Mouse (Mus musculus) left cerebral cortex, postnatal 25 days (tissue): ENCODE results near the gene Cacna1b. TPM values are rescaled to one million over a fixed set of nuclear protein-coding genes. Genes with fewer than 3 reads are reported as not detected.

Experiments
- DNase-seq, 2 experiments: peaks; one replicate each; pipeline ENCODE4 v3.0.0; 2022; ENCODE audit warnings: low spot score in 2 of 2, mixed read lengths in 1 of 2
- intact Hi-C: fragments of 180-260 bp; cut with DNase I; formaldehyde crosslinking; loops from one replicate; pipeline ENCODE4 v1.15.1; 2025
- total RNA-seq, 2 experiments: library from RNA; stranded (reverse); gene quantifications; 2 replicates each; pipeline ENCODE4 v1.2.3; 2021

Gene Cacna1b
- total RNA-seq, 2 experiments from 2014 or later, result 87.9 to 95.9 TPM

DNA sequence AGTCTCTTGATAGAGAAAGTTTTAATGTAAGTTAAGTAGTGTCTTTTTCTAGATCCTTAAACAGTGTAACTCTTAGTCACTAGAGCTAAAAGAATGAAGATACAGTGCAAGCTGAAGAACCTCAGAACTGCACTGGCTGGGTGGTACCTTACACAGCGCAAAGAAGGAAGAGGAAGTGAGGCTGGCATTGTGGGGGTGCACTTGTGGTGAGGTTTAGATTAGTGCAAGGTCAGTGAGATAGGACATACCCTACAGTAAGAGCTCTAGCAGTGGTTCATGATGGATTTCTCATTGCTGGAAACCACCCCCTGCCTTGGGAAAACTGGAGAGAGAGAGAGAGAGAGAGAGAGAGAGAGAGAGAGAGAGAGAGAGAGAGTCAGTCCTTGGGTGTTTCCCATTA is 192.0 kb downstream of the Cacna1b start:
- DNase-seq, result no peak
- intact Hi-C loops, result no loop called here

DNA sequence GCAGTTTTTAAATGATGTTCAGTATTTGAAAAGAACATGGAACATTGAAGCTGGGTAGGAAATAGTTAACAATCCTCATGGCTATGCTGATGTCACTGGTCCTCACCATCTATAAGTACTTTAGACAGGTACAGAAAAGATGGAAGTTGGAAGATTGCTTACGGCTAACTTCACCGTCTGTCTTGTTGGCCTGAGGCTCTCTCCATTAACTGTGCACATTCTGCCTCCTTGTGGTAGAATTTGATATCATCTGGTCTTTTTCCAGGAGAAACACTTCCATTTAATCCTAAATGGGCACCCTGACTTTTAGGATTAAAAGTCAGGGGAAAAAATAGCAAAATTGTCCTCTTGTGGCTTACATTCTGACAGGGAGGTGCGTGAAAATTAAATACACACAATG is 194.4 kb downstream of the Cacna1b start:
- peak; percentile 54 to 72 for DNase-seq
- intact Hi-C loops, result loop anchor here (1.0 to 10.0 kb wide), 4 partner anchors 159 to 1254 kb away; no protein-coding TSS in a partner anchor

DNA sequence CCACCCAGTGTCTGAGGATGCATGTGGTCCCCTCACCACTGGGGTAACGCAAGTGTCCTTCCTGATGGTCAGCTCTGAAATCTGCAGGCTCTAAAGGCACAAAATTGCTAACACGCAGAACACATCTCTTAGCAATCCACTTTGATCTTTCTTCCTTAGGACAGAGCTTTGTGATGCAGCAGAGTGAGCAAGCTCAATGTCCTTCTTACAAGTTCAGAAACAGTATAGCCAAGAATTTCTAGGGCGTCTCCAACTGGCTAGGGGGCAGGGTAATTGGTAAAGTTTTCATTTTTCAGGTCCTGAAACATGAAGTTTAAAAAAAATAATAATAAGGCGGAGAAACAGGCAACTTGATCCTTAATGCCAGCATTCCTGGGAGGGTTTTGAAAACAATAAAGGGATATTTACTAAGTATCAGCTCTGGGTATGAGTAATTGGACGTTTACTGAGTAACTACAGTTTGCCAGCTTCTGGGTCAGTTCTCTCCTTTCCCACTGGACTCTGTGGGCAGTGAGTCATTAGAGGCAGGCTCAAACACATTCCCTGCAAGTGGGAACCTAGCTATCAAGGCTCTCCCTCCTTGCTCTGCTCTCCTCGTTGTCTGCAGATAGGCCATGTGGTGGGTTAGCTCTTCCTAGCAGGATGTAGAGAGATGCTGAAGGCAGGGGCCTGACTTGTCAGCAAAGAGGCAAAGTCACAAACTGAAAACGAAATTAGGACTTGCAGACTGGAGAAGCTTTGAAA is 200.2 kb downstream of the Cacna1b start:
- intact Hi-C loops, result loop anchor here (10.0 kb wide), 1 partner anchor 1248 kb away; no protein-coding TSS in a partner anchor
- DNase-seq, result no peak

DNA sequence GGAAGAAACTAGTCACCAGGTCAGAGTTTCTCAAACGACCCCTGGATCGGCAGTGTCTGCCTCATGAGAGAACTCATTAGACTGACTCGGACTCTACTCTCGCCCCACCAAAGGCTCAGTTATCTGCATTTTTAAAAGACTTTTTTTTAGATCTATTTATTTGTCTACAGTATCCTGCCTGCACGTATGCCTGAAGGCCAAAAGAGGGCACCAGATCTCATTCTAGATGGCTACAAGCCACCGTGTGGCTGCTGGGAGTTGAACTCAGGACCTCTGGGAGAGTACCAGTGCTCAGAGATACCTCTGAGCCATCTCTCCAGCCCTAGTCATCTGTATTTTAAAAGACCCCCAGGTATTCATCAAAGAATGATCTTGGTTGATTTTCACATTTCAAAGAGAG is 201.0 kb downstream of the Cacna1b start:
- intact Hi-C loops, result loop anchor here (10.0 kb wide), 1 partner anchor 1247 kb away; no protein-coding TSS in a partner anchor
- DNase-seq, result no peak

DNA sequence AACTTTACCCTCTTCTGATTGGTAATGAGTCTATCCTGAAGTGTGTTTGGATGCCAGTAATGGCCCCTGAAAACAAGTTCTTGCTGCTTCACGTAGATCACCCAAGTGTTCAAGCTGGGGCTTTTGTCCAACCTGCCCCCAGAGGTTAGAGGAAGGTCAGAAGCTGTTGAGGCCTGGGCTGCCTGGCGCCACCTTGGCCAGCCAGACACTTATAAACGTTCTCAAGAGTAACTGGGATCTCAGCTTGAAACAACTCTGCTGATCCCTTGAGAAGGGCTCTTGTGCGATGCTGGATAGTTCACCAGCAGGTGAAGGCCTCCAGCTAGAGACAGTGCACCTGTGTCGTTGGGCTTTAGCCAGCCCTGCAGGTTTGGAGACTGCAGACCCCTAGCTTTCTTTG is 202.8 kb downstream of the Cacna1b start:
- intact Hi-C loops, result loop anchor here (10.0 kb wide), 1 partner anchor 1245 kb away; no protein-coding TSS in a partner anchor
- no peak for DNase-seq

DNA sequence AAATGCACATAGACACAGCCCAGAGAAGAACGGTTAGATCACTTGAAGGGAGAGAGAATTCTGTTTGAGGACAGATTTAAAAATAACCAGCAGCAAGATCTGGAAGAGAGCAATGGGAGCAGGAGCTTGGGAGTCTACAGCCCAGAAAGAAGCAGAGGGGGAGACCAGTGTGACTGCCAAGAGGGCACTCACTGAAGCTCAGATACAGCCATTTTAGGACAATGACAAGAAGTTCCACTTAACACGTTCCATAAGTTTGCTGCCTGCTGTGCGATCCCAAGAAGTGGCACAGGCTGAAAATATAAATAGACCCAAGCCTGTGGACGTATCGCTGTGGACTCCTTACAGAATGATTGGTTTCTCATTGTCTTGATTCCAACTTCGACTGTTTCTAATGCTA is 206.6 kb downstream of the Cacna1b start:
- intact Hi-C loops, result no loop called here
- no peak for DNase-seq

DNA sequence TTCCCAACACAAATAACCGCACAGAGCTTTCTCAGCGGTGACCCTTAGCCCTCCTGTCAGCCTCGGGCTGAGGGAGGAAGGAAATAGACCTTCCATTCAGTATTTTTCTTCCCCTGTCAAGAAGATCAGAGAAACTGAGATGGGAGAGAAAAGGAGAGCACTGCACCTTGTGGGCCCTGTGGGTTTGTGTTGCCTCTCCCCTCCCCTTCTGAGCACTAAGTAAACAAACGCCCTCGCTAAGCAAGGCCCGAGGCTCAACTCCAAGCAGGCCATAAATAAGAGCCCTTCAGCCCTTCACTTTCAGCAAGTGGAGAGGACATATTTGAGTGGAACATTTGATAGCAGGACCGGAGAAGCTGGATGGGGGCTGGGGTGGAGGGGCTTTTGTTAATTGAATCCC is 209.0 kb downstream of the Cacna1b start:
- intact Hi-C loops, result no loop called here
- DNase-seq, result no peak

Other genes starting within 250 kb of the Cacna1b start
- 10 to 100 TPM; 52.2 to 56.3 TPM for gene Ehmt1, start 156.5 kb upstream of the Cacna1b start, total RNA-seq
- 10 to 100 TPM; 12.8 to 15.5 TPM for gene Arrdc1, start 172.1 kb upstream of the Cacna1b start, total RNA-seq
- 10 to 100 TPM; 36.8 to 39.4 TPM for gene Zmynd19, start 186.6 kb upstream of the Cacna1b start, total RNA-seq
- 10 to 100 TPM; 27.5 to 33.5 TPM for gene Dph7, start 199.2 kb upstream of the Cacna1b start, total RNA-seq
- gene Mrpl41, start 211.9 kb upstream of the Cacna1b start, total RNA-seq, result 10 to 100 TPM; 72.5 to 79.4 TPM
- gene Pnpla7, start 212.9 kb upstream of the Cacna1b start, total RNA-seq, result 10 to 100 TPM; 14.6 to 17.5 TPM